Mouse (Mus musculus): ENCODE results near the gene Rd3l.

GRCm38 (mm10) chr12:111966683-111967173, 14.4 kb downstream of the Rd3l start, which contains the start of gene Atp5mpl:
- peak; percentile 100; the same call in 1 of the 2 replicates for TF ChIP-seq CTCF (IDR thresholded peaks at IDR 0.05)
- TF ChIP-seq POLR2A (IDR thresholded peaks at IDR 0.05; ENCODE audit: insufficient read depth, low read depth, low read length): peak; percentile 90

Measured in heart, adult 2 months (tissue).